Mouse (Mus musculus) kidney, embryonic 15.5 days (tissue): Measurements from ENCODE around the gene A2ml1. TPM values are rescaled to one million over a fixed set of nuclear protein-coding genes. Genes with fewer than 3 reads are reported as not detected.
"Not testable (repeated sequence)": the region's sequence is repeated elsewhere in the genome, so short reads cannot be mapped to it uniquely, and the experiment has no call there.

Experiments used
- ATAC-seq: fragments of 200-750 bp; cut with Nextera tagmentation; replicated peaks from 2 replicates; pipeline ENCODE4 v1.8.0; 2017; ENCODE audit warnings: moderate TSS enrichment; ENCODE audit not compliant: low FRiP score
- H3K27ac ChIP-seq: fragments of 300-500 bp; sonication (generic); 2 replicates; pipeline ENCODE4 v1.5.1; 2015; ENCODE audit warnings: mild to moderate bottlenecking, inconsistent platforms
- H3K27me3 ChIP-seq: fragments of 300-500 bp; sonication (generic); 2 replicates; pipeline ENCODE4 v1.6.1; 2015; ENCODE audit warnings: inconsistent platforms
- H3K36me3 ChIP-seq: fragments of 300-500 bp; sonication (generic); 2 replicates; pipeline ENCODE4 v1.6.1; 2015; ENCODE audit warnings: inconsistent platforms
- H3K4me1 ChIP-seq: fragments of 300-500 bp; sonication (generic); 2 replicates; pipeline ENCODE4 v1.6.1; 2015; ENCODE audit warnings: inconsistent platforms
- H3K4me2 ChIP-seq: fragments of 300-500 bp; sonication (generic); 2 replicates; pipeline ENCODE4 v1.6.1; 2015; ENCODE audit warnings: moderate library complexity, mild to moderate bottlenecking, inconsistent platforms
- H3K4me3 ChIP-seq: fragments of 300-500 bp; sonication (generic); replicated peaks from 2 replicates; pipeline ENCODE4 v1.5.1; 2015; ENCODE audit warnings: mild to moderate bottlenecking, inconsistent platforms
- H3K9ac ChIP-seq: fragments of 300-500 bp; sonication (generic); 2 replicates; pipeline ENCODE4 v1.6.1; 2015; ENCODE audit warnings: mild to moderate bottlenecking, inconsistent platforms
- H3K9me3 ChIP-seq: fragments of 300-500 bp; sonication (generic); replicated peaks from 2 replicates; pipeline ENCODE4 v1.6.1; 2016; ENCODE audit warnings: inconsistent platforms
- WGBS: fragments of 180-500 bp; shearing (Covaris S2); methylation state at CpG from one replicate; pipeline ENCODE4 v1.1.7; 2015; ENCODE audit warnings: mixed read lengths; 5-methylcytosine and 5-hydroxymethylcytosine counted together
- polyA plus RNA-seq: library from polyadenylated mRNA; unstranded; fragments of >200 nt; fragmentation: Nextera tagmentation; extraction: Ambion mirVana; gene quantifications from 2 replicates; pipeline ENCODE4 v1.2.1, GENCODE M21; 2015

The A2ml1 gene
- polyA plus RNA-seq: 0.53 and 0.93 TPM in 2 replicates

DNA sequence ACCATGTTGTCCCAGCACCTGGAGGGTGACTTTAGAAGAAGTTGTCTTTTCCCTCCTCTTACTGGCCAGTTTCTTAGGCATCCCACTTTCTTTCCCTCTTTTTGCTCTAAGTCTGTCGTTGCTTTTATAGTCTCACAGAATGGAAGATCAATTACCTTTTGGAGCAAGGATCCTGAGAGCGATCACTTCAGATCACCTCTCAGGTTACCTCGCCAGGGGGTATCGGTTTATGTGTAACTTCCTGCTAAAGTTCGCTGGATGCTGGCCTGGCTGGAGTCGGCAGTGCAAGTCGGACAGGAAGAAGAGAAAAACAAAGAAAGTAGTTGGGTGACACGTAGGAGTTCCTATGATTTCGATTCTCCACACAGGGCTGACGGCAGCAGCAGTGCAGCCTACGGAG lies at the start of gene A2ml1:
Gene A2ml1 (minus strand): TSS at position 101 of the 400 bp plus-strand sequence.
- Histone ChIP-seq H3K4me2 (peak within 1 kb of the TSS; percentile 18), H3K27ac (no peak within 1 kb of the TSS), H3K4me1 (peaks cover 5% of the 10 kb centered on the region; the same call in 1 of the 2 replicates), H3K9me3 (no peaks in the 10 kb centered on the region), H3K4me3 (no peak within 1 kb of the TSS), H3K36me3 (no peaks in the 10 kb centered on the region), H3K9ac (no peak within 1 kb of the TSS), H3K27me3 (no peaks in the 10 kb centered on the region)
- 25% methylated on average over 11 of the region's 11 CpGs for WGBS
- ATAC-seq: no peak

DNA sequence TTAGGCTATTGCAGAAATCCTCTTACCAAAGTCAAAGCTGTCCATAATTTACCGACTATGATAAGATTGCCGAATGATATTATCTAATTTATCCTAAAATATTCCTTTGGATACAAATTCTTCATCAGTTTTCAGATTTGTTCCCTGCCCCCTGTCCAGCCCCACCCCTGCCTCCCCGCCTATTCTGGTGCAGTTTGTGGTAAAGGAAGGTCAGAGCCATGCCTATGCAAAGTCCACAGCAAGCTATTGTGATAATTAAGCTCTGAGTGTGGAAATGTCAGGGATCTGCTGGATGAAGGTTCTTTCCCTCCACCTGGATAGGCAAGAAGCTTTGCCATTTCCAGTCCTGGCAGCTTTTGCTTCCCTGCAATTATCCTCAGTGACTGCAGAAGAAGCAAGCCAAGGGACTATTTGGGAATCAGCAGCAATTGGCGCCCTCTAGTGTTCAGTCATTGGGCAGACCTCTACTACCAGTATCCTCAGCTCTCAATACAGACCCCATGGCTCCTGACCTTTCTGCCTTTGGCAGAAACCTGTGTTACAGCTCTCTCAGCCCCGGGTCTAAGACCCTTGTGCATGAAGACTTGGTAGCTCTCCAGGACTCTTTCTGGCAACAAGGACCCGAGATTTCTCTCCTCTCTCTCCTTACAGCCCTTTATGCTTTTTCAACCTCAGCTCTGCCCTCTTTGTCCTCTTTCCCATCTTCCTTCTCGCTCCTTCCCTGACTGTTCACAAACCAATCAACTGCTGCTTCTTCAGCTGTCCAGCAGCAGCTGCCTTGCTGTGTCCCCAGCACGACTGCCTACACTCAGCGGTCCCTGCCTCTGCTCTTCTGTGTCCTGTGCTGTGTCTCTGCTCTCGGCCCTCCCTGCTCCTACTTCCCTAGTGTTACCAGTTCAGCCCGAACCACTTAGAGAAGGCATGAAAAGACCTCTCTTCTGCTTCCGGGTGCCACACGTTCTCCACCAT lies 48.6 kb upstream of the A2ml1 start:
- ATAC-seq: peak; percentile 90
- WGBS: 59% methylated on average over 13 of the region's 13 CpGs
- H3K9ac ChIP-seq, H3K36me3 ChIP-seq, H3K27ac ChIP-seq, H3K4me1 ChIP-seq, H3K4me3 ChIP-seq, H3K4me2 ChIP-seq, H3K9me3 ChIP-seq, H3K27me3 ChIP-seq: not testable (repeated sequence)

DNA sequence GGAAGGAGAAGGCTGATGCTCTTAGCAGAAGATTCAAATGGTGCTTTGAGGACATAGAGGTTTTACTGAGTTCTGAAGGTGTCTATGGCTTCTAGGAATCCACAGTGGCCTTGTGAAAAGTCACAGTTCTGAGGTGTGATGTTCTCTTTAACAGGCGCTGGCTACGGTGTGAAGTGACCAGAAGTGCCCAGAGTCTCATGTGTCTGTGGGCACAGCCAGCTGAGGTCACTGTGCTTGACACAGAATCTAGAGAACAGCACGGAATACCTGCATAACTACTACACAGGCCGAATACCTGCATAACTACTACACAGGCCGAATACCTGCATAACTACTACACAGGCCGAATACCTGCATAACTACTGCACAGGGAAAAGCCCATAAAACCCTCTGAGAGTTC lies 43.8 kb upstream of the A2ml1 start:
- not testable (repeated sequence) for H3K4me3 ChIP-seq, H3K36me3 ChIP-seq, H3K4me2 ChIP-seq, H3K4me1 ChIP-seq, H3K27me3 ChIP-seq, H3K9ac ChIP-seq, H3K27ac ChIP-seq, ATAC-seq, H3K9me3 ChIP-seq
- 83% methylated on average over 6 of the region's 6 CpGs for WGBS

DNA sequence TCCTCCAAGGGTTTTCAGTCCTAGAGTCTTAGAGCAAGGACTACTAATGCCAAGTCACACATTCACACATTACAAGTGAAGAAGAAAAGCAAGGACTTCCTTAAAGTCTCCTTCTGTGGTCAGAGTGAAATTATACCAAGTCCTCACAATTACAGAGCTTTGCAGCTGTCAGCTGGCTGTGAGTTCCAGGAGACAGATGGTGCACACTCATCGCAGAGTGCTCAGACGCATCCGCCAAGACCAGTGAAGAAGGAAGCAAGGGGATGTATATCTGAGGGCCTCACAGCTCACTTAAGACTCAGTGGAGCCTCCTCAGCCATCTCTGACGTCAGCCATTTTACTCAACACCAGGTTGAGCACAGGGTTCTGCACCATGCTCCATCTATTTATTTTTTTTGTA lies 43.0 kb upstream of the A2ml1 start:
- no peak overlapping the region for H3K4me2 ChIP-seq
- 74% methylated on average over 4 of the region's 4 CpGs for WGBS
- H3K27me3 ChIP-seq: no peaks in the 10 kb centered on the region
- no peaks in the 10 kb centered on the region for H3K9me3 ChIP-seq
- H3K9ac ChIP-seq: no peak overlapping the region
- no peaks in the 10 kb centered on the region for H3K4me1 ChIP-seq
- no peak for ATAC-seq
- no peaks in the 10 kb centered on the region for H3K36me3 ChIP-seq
- no peak overlapping the region for H3K27ac ChIP-seq
- no peak overlapping the region for H3K4me3 ChIP-seq

DNA sequence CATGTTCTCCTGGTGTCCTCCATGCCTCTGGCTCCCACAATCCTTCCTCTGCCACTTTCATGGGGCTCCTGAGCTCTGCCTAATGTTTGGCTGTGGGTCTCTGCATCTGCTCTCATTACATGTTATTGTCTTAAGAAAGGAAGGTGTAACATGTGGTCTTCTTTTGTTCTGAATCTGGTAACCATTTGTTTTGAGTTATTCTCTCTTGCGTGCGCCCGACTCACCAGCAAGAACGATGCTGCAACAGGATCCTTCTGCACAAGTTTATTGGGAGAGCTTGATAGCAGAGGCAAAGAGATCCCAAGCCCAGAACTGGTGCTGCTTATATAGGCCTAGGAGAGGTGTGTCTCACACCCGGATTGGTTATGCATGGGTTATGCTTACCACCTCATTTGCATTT lies 42.0 kb upstream of the A2ml1 start, which contains the start of gene Klrb1a:
Gene Klrb1a (minus strand): TSS at position 101 of the 400 bp plus-strand sequence.
- not testable (repeated sequence) for H3K9ac ChIP-seq, H3K9me3 ChIP-seq, H3K27ac ChIP-seq, H3K4me3 ChIP-seq, ATAC-seq, H3K4me1 ChIP-seq, H3K4me2 ChIP-seq, H3K27me3 ChIP-seq, H3K36me3 ChIP-seq
- WGBS: 96% methylated on average over 5 of the region's 5 CpGs

DNA sequence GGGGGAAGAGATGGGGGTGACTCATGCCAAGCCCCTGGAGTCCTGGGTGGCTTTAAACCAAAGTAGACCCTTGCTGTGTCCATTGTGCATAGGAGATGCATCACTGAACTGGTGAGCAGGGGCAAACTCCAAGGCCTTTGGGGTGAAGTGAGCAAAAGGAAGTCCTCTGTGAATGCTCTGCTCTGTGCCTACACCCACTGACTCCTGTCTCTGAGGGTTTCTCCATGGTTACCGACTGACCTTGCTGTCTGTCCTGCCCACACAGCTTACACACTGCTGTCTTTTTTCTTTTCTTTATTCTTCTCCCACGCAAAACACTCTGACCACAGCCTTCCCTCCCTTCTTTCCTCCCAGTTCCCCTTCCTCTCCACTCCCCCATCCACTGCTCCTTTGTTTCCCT lies 41.3 kb upstream of the A2ml1 start:
- H3K9ac ChIP-seq: no peak overlapping the region
- no peak for ATAC-seq
- no peaks in the 10 kb centered on the region for H3K4me1 ChIP-seq
- no peaks in the 10 kb centered on the region for H3K9me3 ChIP-seq
- H3K27me3 ChIP-seq: no peaks in the 10 kb centered on the region
- no peak overlapping the region for H3K4me2 ChIP-seq
- no peak overlapping the region for H3K4me3 ChIP-seq
- 51% methylated on average over 2 of the region's 2 CpGs for WGBS
- no peak overlapping the region for H3K27ac ChIP-seq
- H3K36me3 ChIP-seq: no peaks in the 10 kb centered on the region

DNA sequence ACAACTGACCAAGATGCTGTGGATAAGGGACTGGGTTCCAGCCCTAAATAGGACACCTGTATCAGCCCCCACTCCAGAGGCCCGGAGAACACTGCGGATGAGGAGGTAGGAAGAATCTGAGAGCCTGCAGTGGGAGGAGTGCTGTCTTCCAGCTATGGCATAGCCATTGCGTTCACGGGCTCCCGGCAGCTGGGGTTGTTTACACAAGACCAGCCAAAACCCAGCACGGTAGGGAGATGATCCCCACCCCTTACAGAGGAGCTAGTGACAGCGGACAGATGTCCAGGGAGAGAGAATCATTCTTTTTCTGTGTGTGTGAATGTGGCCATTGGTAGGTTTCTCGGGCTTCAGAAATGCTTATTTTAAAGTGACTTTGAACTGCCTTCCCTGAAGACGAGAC lies 24.9 kb upstream of the A2ml1 start:
- H3K9ac ChIP-seq: no peak overlapping the region
- H3K4me3 ChIP-seq: no peak overlapping the region
- H3K4me2 ChIP-seq: no peak overlapping the region
- ATAC-seq: 0 out of 2 replicates have a peak, but pooled peaks have one; percentile 29
- H3K36me3 ChIP-seq: no peaks in the 10 kb centered on the region
- H3K4me1 ChIP-seq: peaks cover 6% of the 10 kb centered on the region; the same call in 1 of the 2 replicates
- H3K27me3 ChIP-seq: no peaks in the 10 kb centered on the region
- H3K27ac ChIP-seq: no peak overlapping the region
- 44% methylated on average over 9 of the region's 9 CpGs for WGBS
- H3K9me3 ChIP-seq: no peaks in the 10 kb centered on the region

DNA sequence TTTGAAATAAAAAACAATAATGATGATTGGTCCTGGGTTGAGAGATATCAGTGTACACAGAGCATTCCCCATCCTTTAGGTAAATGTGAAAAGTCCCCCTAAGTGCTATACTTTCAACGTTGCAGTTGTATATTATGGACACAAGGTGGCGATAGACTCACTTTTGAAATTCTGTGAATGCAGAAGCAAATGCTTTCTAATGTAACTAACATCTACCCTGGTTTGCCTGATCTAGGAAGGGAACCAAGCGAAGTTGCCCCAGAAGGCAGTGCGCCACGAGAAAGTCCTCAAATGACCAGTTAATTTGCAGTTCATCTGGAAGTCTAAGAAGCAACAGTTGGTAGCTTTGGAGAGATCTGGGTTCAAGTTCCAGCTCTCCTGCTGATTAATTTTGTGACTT lies 23.1 kb upstream of the A2ml1 start:
- Histone ChIP-seq H3K4me2 (no peak overlapping the region), H3K4me1 (peaks cover 6% of the 10 kb centered on the region; the same call in 1 of the 2 replicates), H3K4me3 (no peak overlapping the region), H3K36me3 (no peaks in the 10 kb centered on the region), H3K27ac (no peak overlapping the region), H3K27me3 (no peaks in the 10 kb centered on the region), H3K9me3 (no peaks in the 10 kb centered on the region), H3K9ac (no peak overlapping the region)
- WGBS: 39% methylated on average over 5 of the region's 5 CpGs
- ATAC-seq: no peak

DNA sequence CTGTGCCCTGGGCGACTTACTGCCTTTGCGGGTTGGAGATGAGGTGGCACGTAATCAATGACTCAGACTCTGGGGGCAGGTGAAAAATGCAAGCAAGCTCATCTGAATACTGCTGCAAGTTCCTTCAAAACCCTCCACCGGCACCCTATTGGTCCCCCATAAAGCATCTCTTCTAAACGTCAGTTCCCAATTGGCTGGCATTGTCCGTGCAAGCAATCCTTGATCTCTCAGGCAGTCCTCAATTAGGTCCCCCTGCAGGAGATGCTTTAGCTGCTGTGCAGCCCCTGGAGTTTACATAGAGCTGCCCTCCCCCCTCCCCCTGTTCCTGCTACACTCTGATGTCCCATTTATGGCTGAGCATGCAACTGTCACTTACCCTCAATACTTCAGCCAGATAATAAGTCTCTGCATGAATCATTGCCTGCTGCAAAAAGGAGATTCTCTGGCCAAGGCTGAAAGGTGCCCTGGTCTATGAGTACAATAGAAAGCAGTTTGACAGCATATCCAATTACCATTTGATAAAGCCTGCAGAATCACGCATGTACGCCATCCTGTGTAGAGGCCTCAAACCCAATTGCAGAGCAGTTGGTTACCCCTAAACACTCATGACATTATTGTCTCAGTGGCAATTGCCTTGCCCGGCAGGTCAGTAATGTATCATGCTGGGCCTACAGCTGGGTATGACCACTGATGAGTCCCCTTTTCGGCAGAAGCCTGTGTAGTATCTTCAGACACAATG lies 21.2 kb upstream of the A2ml1 start:
- no peaks in the 10 kb centered on the region for H3K36me3 ChIP-seq
- 65% methylated on average over 10 of the region's 10 CpGs for WGBS

DNA sequence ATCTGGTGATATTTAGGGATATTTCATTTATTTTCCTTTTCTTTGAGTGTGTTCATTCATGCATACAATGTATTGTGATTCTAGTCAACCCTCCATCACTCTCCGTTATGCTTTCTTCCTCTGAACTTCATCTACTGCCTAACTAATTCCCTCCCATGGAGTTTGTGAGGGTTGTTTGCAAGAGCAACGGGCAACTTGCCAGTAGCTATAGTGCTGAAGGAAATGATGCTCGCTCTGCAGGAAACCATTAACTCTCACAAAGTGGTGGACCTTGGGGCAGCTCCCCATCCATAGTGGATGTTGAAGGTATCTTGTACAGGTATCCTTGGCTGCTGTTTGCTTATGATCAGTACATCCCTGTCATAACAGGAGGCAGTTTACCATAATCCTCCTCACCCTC lies 20.6 kb upstream of the A2ml1 start:
- H3K36me3 ChIP-seq: no peaks in the 10 kb centered on the region
- peaks cover 10% of the 10 kb centered on the region; the same call in 1 of the 2 replicates for H3K4me1 ChIP-seq
- no peak overlapping the region for H3K9ac ChIP-seq
- no peak overlapping the region for H3K4me2 ChIP-seq
- H3K27me3 ChIP-seq: no peaks in the 10 kb centered on the region
- H3K4me3 ChIP-seq: no peak overlapping the region
- H3K27ac ChIP-seq: no peak overlapping the region
- no peak for ATAC-seq
- 46% methylated on average over 3 of the region's 3 CpGs for WGBS
- H3K9me3 ChIP-seq: no peaks in the 10 kb centered on the region

More for the DNA sequence above, 21.2 kb upstream of the A2ml1 start:
- Histone ChIP-seq H3K27me3 (no peaks in the 10 kb centered on the region), H3K4me3 (no peak overlapping the region), H3K27ac (no peak overlapping the region), H3K9me3 (no peaks in the 10 kb centered on the region), H3K9ac (no peak overlapping the region), H3K4me2 (no peak overlapping the region), H3K4me1 (peaks cover 6% of the 10 kb centered on the region; the same call in 1 of the 2 replicates)
- ATAC-seq: no peak

DNA sequence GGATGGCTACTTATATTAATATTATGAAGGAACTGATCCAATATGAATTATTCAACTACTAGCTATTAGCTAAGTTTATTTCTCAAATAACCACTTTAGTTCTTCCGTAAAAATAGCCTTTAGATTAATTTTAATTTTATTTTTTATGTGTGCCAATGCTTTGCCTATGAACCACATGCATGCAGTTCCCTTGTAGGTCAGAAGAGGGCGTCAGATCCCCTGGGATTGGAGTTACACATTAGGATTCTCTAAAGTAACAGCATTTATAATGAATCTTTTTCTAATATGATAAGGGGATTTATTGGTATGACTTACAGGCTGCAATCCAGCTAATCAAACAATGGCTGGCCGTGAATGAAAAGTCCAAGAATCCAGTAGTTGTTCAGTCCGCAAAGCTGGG lies 18.1 kb upstream of the A2ml1 start:
- no peak for ATAC-seq
- H3K9me3 ChIP-seq: no peaks in the 10 kb centered on the region
- peaks cover 18% of the 10 kb centered on the region for H3K4me1 ChIP-seq
- H3K36me3 ChIP-seq: no peaks in the 10 kb centered on the region
- H3K27ac ChIP-seq: no peak overlapping the region
- no peak overlapping the region for H3K9ac ChIP-seq
- WGBS: 67% methylated on average over 4 of the region's 4 CpGs
- no peaks in the 10 kb centered on the region for H3K27me3 ChIP-seq
- H3K4me2 ChIP-seq: no peak overlapping the region
- H3K4me3 ChIP-seq: no peak overlapping the region
